Mouse (Mus musculus): ENCODE results near the gene Ppp1r12b. TPM values are rescaled to one million over a fixed set of nuclear protein-coding genes. Genes with fewer than 3 reads are reported as not detected.

Gene Ppp1r12b
- polyA plus RNA-seq, 1 experiment, result 8.9 TPM

GRCm38 (mm10) chr1:134727256-134727655 is 228.5 kb downstream of the Ppp1r12b start:
- no peaks in the 10 kb centered on the region for H3K9me3 ChIP-seq (replicated peaks; ENCODE audit: control insufficient read depth, insufficient read depth, low read length, poor library complexity, severe bottlenecking)
- no peaks in the 10 kb centered on the region for H3K36me3 ChIP-seq (ENCODE audit: control insufficient read depth, insufficient read depth, low read length, poor library complexity, severe bottlenecking)
- H3K4me3 ChIP-seq (ENCODE audit: low read depth, low read length), result no peak overlapping the region
- no peaks in the 10 kb centered on the region for H3K27me3 ChIP-seq (ENCODE audit: control insufficient read depth, insufficient read depth, low read length, poor library complexity, severe bottlenecking)
- TF ChIP-seq POLR2A (IDR thresholded peaks at IDR 0.05; ENCODE audit: insufficient read depth, low read length) (no peak), EP300 (IDR thresholded peaks at IDR 0.05; ENCODE audit: insufficient read depth, low read depth, low read length) (no peak), CTCF (IDR thresholded peaks at IDR 0.05; ENCODE audit: low read depth, low read length) (no peak)
- no peak overlapping the region for H3K27ac ChIP-seq (ENCODE audit: insufficient read depth, low read length)
- H3K4me1 ChIP-seq (ENCODE audit: control insufficient read depth, insufficient read depth, low read length), result no peaks in the 10 kb centered on the region
- no peak overlapping the region for H3K9ac ChIP-seq (ENCODE audit: low read depth, poor library complexity, severe bottlenecking)

GRCm38 (mm10) chr1:134726480-134726879 is 229.3 kb downstream of the Ppp1r12b start:
- Histone ChIP-seq H3K36me3 (ENCODE audit: control insufficient read depth, insufficient read depth, low read length, poor library complexity, severe bottlenecking) (no peaks in the 10 kb centered on the region), H3K27ac (ENCODE audit: insufficient read depth, low read length) (no peak overlapping the region), H3K9me3 (replicated peaks; ENCODE audit: control insufficient read depth, insufficient read depth, low read length, poor library complexity, severe bottlenecking) (no peaks in the 10 kb centered on the region), H3K27me3 (ENCODE audit: control insufficient read depth, insufficient read depth, low read length, poor library complexity, severe bottlenecking) (no peaks in the 10 kb centered on the region), H3K9ac (ENCODE audit: low read depth, poor library complexity, severe bottlenecking) (no peak overlapping the region), H3K4me1 (ENCODE audit: control insufficient read depth, insufficient read depth, low read length) (no peaks in the 10 kb centered on the region), H3K4me3 (ENCODE audit: low read depth, low read length) (no peak overlapping the region)
- TF ChIP-seq POLR2A (IDR thresholded peaks at IDR 0.05; ENCODE audit: insufficient read depth, low read length), result no peak
- no peak for TF ChIP-seq CTCF (IDR thresholded peaks at IDR 0.05; ENCODE audit: low read depth, low read length)
- no peak for TF ChIP-seq EP300 (IDR thresholded peaks at IDR 0.05; ENCODE audit: insufficient read depth, low read depth, low read length)

DNA sequence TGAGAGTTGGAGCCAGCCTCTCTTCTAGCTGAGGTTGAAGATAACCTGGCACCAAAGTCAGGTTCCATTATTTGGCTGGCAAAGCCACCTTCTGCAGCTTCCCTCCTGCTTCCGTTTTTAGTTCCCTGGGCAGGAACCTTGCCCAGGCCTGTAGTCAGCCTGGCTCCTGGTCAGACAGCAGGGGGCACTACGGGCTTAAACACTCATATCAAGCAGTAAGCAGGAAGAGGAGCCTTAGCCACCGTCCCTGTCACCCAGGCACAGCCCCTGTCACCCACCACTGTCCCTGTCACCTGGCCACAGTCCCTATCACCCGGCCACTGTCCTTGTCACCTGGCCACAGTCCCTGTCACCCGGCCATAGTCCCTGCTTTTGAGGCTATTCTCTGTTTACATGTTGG is 230.5 kb downstream of the Ppp1r12b start:
- Histone ChIP-seq H3K27me3 (ENCODE audit: control insufficient read depth, insufficient read depth, low read length, poor library complexity, severe bottlenecking) (no peaks in the 10 kb centered on the region), H3K4me1 (ENCODE audit: control insufficient read depth, insufficient read depth, low read length) (no peaks in the 10 kb centered on the region), H3K27ac (ENCODE audit: insufficient read depth, low read length) (no peak overlapping the region), H3K36me3 (ENCODE audit: control insufficient read depth, insufficient read depth, low read length, poor library complexity, severe bottlenecking) (no peaks in the 10 kb centered on the region), H3K4me3 (ENCODE audit: low read depth, low read length) (no peak overlapping the region), H3K9me3 (replicated peaks; ENCODE audit: control insufficient read depth, insufficient read depth, low read length, poor library complexity, severe bottlenecking) (no peaks in the 10 kb centered on the region), H3K9ac (ENCODE audit: low read depth, poor library complexity, severe bottlenecking) (no peak overlapping the region)
- TF ChIP-seq EP300 (IDR thresholded peaks at IDR 0.05; ENCODE audit: insufficient read depth, low read depth, low read length), result no peak
- peak; percentile 42 for TF ChIP-seq CTCF (IDR thresholded peaks at IDR 0.05; ENCODE audit: low read depth, low read length)
- TF ChIP-seq POLR2A (IDR thresholded peaks at IDR 0.05; ENCODE audit: insufficient read depth, low read length), result no peak

DNA sequence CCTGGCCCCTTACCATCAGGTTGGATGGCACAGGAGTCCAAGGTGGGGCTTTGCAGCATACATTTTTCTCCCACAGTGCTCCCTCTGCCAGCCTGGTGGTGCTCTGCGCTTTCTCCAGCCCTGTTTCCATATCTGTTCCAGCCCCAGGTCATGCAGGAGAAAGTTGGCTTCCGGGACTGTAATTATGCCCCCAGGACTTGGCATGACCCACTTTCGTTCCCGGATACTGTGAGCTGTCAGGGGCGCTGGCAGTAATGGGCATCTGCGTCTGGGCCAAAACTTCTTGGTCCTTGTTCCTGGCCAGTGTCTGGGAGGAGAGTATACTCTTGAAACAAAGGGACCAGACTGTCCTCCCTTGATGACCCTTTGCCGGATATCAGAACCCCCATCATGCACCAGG is 232.9 kb downstream of the Ppp1r12b start:
- no peaks in the 10 kb centered on the region for H3K36me3 ChIP-seq (ENCODE audit: control insufficient read depth, insufficient read depth, low read length, poor library complexity, severe bottlenecking)
- H3K9ac ChIP-seq (ENCODE audit: low read depth, poor library complexity, severe bottlenecking), result no peak overlapping the region
- H3K27ac ChIP-seq (ENCODE audit: insufficient read depth, low read length), result no peak overlapping the region
- H3K27me3 ChIP-seq (ENCODE audit: control insufficient read depth, insufficient read depth, low read length, poor library complexity, severe bottlenecking), result no peaks in the 10 kb centered on the region
- H3K4me1 ChIP-seq (ENCODE audit: control insufficient read depth, insufficient read depth, low read length), result no peaks in the 10 kb centered on the region
- no peaks in the 10 kb centered on the region for H3K9me3 ChIP-seq (replicated peaks; ENCODE audit: control insufficient read depth, insufficient read depth, low read length, poor library complexity, severe bottlenecking)
- TF ChIP-seq POLR2A (IDR thresholded peaks at IDR 0.05; ENCODE audit: insufficient read depth, low read length) (no peak), CTCF (IDR thresholded peaks at IDR 0.05; ENCODE audit: low read depth, low read length) (no peak), EP300 (IDR thresholded peaks at IDR 0.05; ENCODE audit: insufficient read depth, low read depth, low read length) (no peak)
- H3K4me3 ChIP-seq (ENCODE audit: low read depth, low read length), result no peak overlapping the region

GRCm38 (mm10) chr1:134721486-134721885 is 234.3 kb downstream of the Ppp1r12b start:
- H3K4me1 ChIP-seq (ENCODE audit: control insufficient read depth, insufficient read depth, low read length), result no peaks in the 10 kb centered on the region
- H3K4me3 ChIP-seq (ENCODE audit: low read depth, low read length), result no peak overlapping the region
- H3K27ac ChIP-seq (ENCODE audit: insufficient read depth, low read length), result no peak overlapping the region
- H3K9ac ChIP-seq (ENCODE audit: low read depth, poor library complexity, severe bottlenecking), result no peak overlapping the region
- H3K27me3 ChIP-seq (ENCODE audit: control insufficient read depth, insufficient read depth, low read length, poor library complexity, severe bottlenecking), result no peaks in the 10 kb centered on the region
- H3K9me3 ChIP-seq (replicated peaks; ENCODE audit: control insufficient read depth, insufficient read depth, low read length, poor library complexity, severe bottlenecking), result no peaks in the 10 kb centered on the region
- no peaks in the 10 kb centered on the region for H3K36me3 ChIP-seq (ENCODE audit: control insufficient read depth, insufficient read depth, low read length, poor library complexity, severe bottlenecking)
- TF ChIP-seq POLR2A (IDR thresholded peaks at IDR 0.05; ENCODE audit: insufficient read depth, low read length) (no peak), EP300 (IDR thresholded peaks at IDR 0.05; ENCODE audit: insufficient read depth, low read depth, low read length) (no peak), CTCF (IDR thresholded peaks at IDR 0.05; ENCODE audit: low read depth, low read length) (no peak)

DNA sequence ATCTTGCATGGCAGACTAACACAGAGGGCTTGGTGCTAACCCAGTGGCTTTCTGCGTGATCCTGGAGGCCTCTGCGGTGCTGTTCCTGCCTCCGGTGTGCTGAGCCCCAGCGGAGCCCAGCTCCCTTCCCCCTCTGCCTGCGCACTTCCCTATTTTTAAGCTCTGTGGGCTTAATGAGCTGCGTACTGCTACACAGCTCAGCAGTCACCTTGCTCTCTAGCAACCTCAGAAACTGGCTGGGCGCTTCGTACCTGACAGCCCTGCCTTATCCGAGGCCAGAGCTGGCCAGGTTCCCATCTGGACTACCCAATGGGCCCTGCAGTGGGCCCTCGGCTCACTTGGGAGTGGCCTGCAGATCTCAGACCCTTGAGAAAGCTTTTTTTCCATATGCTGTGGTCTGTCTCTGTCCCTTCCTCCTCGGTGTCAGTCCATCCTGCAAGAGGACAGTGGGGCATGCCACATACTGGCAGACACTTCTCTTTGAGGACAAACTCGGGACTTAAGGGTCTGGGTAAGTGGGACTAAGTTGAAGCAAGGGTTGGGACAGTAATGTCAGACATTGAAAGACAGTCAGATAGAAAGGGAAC is 235.9 kb downstream of the Ppp1r12b start:
- H3K27me3 ChIP-seq (ENCODE audit: control insufficient read depth, insufficient read depth, low read length, poor library complexity, severe bottlenecking), result no peaks in the 10 kb centered on the region
- H3K4me3 ChIP-seq (ENCODE audit: low read depth, low read length), result no peak overlapping the region
- no peak overlapping the region for H3K27ac ChIP-seq (ENCODE audit: insufficient read depth, low read length)
- TF ChIP-seq CTCF (IDR thresholded peaks at IDR 0.05; ENCODE audit: low read depth, low read length) (no peak), POLR2A (IDR thresholded peaks at IDR 0.05; ENCODE audit: insufficient read depth, low read length) (no peak), EP300 (IDR thresholded peaks at IDR 0.05; ENCODE audit: insufficient read depth, low read depth, low read length) (no peak)
- no peaks in the 10 kb centered on the region for H3K4me1 ChIP-seq (ENCODE audit: control insufficient read depth, insufficient read depth, low read length)
- H3K9ac ChIP-seq (ENCODE audit: low read depth, poor library complexity, severe bottlenecking), result no peak overlapping the region
- no peaks in the 10 kb centered on the region for H3K9me3 ChIP-seq (replicated peaks; ENCODE audit: control insufficient read depth, insufficient read depth, low read length, poor library complexity, severe bottlenecking)
- H3K36me3 ChIP-seq (ENCODE audit: control insufficient read depth, insufficient read depth, low read length, poor library complexity, severe bottlenecking), result no peaks in the 10 kb centered on the region

All from ES-Bruce4 (cell line).